Mouse (Mus musculus) c-Kit-positive CD71-positive TER-119-negative erythroid progenitor cells, embryonic 14.5 days (primary cell): Measurements from ENCODE around the gene Mxra7.

Source experiments
- DNase-seq: peaks from one replicate; pipeline ENCODE4 v3.0.0-alpha.2; 2013; ENCODE audit warnings: low read depth

Mxra7 gene

GRCm38 (mm10) chr11:116769873-116770272, 58.0 kb downstream of the Mxra7 start:
- no peak for DNase-seq

GRCm38 (mm10) chr11:116764946-116765345, 62.9 kb downstream of the Mxra7 start:
- DNase-seq, result no peak

- DNase-seq, result no peak
Measured at GRCm38 (mm10) chr11:116764346-116764745, 63.5 kb downstream of the Mxra7 start.

GRCm38 (mm10) chr11:116755191-116755590, 72.7 kb downstream of the Mxra7 start:
- DNase-seq, result no peak

- no peak for DNase-seq
Measured at GRCm38 (mm10) chr11:116753674-116754470, 74.0 kb downstream of the Mxra7 start.
